Mouse (Mus musculus): Measurements from ENCODE around the gene Ldhc. TPM values are rescaled to one million over a fixed set of nuclear protein-coding genes. Genes with fewer than 3 reads are reported as not detected.
"Not testable (repeated sequence)": the region's sequence is repeated elsewhere in the genome, so short reads cannot be mapped to it uniquely, and the experiment has no call there.

Ldhc gene
- polyA plus RNA-seq (2014; fragmentation: Nextera tagmentation; extraction: Ambion mirVana), result not detected in 2 replicates

- H3K9ac ChIP-seq (ENCODE audit: low read length), result no peak within 1 kb of the TSS
- H3K4me2 ChIP-seq (ENCODE audit: low read length), result no peak within 1 kb of the TSS
- no peaks in the 10 kb centered on the region for H3K27me3 ChIP-seq (ENCODE audit: control insufficient read depth, insufficient read depth, low read length)
- H3K9me3 ChIP-seq (ENCODE audit: control insufficient read depth, low read length), result no peaks in the 10 kb centered on the region
- no peak within 1 kb of the TSS for H3K27ac ChIP-seq (replicated peaks in 1 of 2; ENCODE audit: control insufficient read depth in 1 of 2, insufficient read depth in 1 of 2, low read depth in 2 of 2, low read length in 2 of 2)
- H3K4me1 ChIP-seq (ENCODE audit: control insufficient read depth in 2 of 2, insufficient read depth in 2 of 2, low read length in 2 of 2), result no peaks in the 10 kb centered on the region
- WGBS, result 44% methylated on average over 10 of the region's 10 CpGs
- H3K36me3 ChIP-seq (ENCODE audit: control insufficient read depth, insufficient read depth, low read length), result peaks cover 5% of the 10 kb centered on the region
- H3K4me3 ChIP-seq (ENCODE audit: control insufficient read depth in 1 of 2, insufficient read depth in 1 of 2, low read depth in 1 of 2, low read length in 2 of 2), result no peak within 1 kb of the TSS
- no peak for ATAC-seq (ENCODE audit: insufficient number of reproducible peaks, insufficient read depth, low FRiP score, low read depth)
Observed at GRCm38 (mm10) chr7:46860996-46861395, at the start of gene Ldhc. Gene Ldhc, plus strand, starts transcription at chr7:46861203.

DNA sequence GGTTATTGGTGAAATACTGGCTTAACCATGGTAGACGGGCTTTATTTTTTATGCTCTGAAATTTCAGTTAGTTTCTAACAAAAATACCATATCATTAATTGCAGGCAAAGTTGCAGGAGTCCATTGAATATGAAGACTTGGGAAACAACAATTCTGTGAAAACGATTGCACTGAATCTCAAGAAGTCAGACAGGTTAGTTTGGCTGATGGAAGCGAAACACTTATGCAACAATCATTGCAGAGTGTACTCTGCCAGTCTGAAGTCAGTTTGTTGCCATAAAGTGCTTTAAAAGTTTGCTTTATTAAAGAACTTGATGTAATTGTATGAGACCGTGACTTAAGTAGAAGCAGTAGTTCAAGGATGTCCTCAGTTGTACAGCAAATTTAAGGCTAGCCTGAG, 47.0 kb upstream of the Ldhc start:
- Histone ChIP-seq H3K27me3 (ENCODE audit: control insufficient read depth, insufficient read depth, low read length) (no peaks in the 10 kb centered on the region), H3K9me3 (ENCODE audit: control insufficient read depth, low read length) (no peaks in the 10 kb centered on the region), H3K4me1 (ENCODE audit: control insufficient read depth in 2 of 2, insufficient read depth in 2 of 2, low read length in 2 of 2) (no peaks in the 10 kb centered on the region), H3K27ac (replicated peaks in 1 of 2; ENCODE audit: control insufficient read depth in 1 of 2, insufficient read depth in 1 of 2, low read depth in 2 of 2, low read length in 2 of 2) (no peak overlapping the region), H3K9ac (ENCODE audit: low read length) (no peak overlapping the region), H3K4me2 (ENCODE audit: low read length) (no peak overlapping the region), H3K4me3 (ENCODE audit: control insufficient read depth in 1 of 2, insufficient read depth in 1 of 2, low read depth in 1 of 2, low read length in 2 of 2) (no peak overlapping the region), H3K36me3 (ENCODE audit: control insufficient read depth, insufficient read depth, low read length) (peaks cover 97% of the 10 kb centered on the region)
- WGBS, result 89% methylated on average over 4 of the region's 4 CpGs
- ATAC-seq (ENCODE audit: insufficient number of reproducible peaks, insufficient read depth, low FRiP score, low read depth), result no peak

DNA sequence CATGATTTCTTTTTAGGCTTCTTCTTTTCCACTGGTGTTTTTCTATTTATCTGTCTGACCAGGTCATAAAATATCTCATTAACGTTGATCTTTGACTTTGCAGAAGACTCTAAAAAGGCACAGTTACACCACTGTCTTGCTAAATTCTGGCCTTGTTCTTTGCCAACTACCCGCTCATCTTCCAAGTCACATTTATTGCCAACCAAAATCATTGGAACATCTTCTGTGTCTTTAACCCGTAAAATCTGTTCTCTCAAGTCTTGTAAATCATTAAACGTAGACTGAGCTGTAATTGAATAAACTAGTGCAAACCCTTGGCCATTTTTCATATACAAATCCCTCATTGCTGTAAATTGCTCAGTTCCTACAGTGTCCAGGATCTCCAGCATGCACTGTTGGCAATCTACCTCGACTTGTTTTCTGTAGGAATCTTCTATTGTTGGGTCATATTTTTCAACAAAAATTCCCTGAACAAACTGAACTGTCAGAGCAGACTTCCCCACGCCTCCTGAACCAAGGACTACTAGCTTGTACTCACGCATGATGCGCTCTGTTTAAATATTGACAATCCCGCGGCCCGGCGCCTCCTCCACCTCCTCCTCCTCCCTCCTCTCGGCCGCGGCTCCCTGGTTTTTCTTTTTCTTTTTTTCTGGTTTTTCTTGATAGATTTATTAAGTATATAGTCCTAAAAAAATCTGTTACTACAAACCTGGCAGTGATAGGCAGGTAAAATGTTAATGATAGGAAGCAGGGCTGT, 39.9 kb upstream of the Ldhc start:
- H3K4me3 ChIP-seq (ENCODE audit: control insufficient read depth in 1 of 2, insufficient read depth in 1 of 2, low read depth in 1 of 2, low read length in 2 of 2); H3K27me3 ChIP-seq (ENCODE audit: control insufficient read depth, insufficient read depth, low read length); H3K4me1 ChIP-seq (ENCODE audit: control insufficient read depth in 2 of 2, insufficient read depth in 2 of 2, low read length in 2 of 2); H3K27ac ChIP-seq (replicated peaks in 1 of 2; ENCODE audit: control insufficient read depth in 1 of 2, insufficient read depth in 1 of 2, low read depth in 2 of 2, low read length in 2 of 2); H3K9ac ChIP-seq (ENCODE audit: low read length); H3K4me2 ChIP-seq (ENCODE audit: low read length); ATAC-seq (ENCODE audit: insufficient number of reproducible peaks, insufficient read depth, low FRiP score, low read depth); H3K9me3 ChIP-seq (ENCODE audit: control insufficient read depth, low read length): not testable (repeated sequence)
- peaks cover 75% of the 10 kb centered on the region for H3K36me3 ChIP-seq (ENCODE audit: control insufficient read depth, insufficient read depth, low read length)
- 94% methylated on average over 15 of the region's 15 CpGs for WGBS

DNA sequence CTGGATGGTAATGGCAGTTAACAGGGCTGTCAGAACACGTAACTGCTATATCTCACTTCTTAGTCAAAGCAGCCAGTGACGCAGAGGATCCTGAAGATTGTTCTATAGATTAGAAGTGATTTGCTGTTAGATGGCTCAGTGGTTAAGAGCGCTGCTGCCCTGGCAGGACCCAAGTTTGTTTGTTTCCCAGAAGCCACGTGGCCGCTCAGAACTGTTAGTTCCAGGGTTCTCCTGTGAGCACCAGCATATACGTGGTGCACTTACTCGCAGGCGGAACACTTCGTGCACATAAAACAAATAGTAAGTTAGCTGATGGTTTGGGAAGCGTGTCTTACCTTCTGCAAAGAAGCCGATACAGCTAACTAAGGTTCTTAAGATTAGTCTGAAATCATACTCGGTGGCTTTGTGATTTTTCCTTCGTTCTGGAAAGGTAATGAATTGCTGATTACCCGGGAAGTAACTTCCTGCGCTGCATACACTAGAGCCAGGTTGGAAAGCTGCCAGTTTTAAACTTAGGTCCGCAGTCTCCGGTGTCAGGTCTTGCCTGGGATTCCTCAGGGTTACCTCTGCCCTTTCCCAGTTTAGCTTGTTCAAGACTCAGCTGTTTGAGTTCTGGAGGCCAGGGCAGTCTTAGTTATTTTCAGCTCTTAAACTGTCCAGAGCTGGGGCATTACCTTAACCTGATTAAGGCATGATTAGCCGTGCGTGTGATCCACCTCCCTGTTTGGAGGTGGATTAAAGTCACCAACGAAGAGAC, 33.8 kb upstream of the Ldhc start:
- peaks cover 22% of the 10 kb centered on the region for H3K36me3 ChIP-seq (ENCODE audit: control insufficient read depth, insufficient read depth, low read length)
- H3K4me2 ChIP-seq (ENCODE audit: low read length), result peak overlapping the region; percentile 47
- H3K4me3 ChIP-seq (ENCODE audit: control insufficient read depth in 1 of 2, insufficient read depth in 1 of 2, low read depth in 1 of 2, low read length in 2 of 2), result no peak overlapping the region
- no peaks in the 10 kb centered on the region for H3K9me3 ChIP-seq (ENCODE audit: control insufficient read depth, low read length)
- 44% methylated on average over 20 of the region's 20 CpGs for WGBS
- ATAC-seq (ENCODE audit: insufficient number of reproducible peaks, insufficient read depth, low FRiP score, low read depth), result peak; percentile 11; the same call in 1 of the 2 replicates
- no peaks in the 10 kb centered on the region for H3K27me3 ChIP-seq (ENCODE audit: control insufficient read depth, insufficient read depth, low read length)
- H3K27ac ChIP-seq (replicated peaks in 1 of 2; ENCODE audit: control insufficient read depth in 1 of 2, insufficient read depth in 1 of 2, low read depth in 2 of 2, low read length in 2 of 2), result peak overlapping the region; percentile 20 to 47; a peak in 3 of 4 replicates
- peak overlapping the region; percentile 9; the same call in 1 of the 2 replicates for H3K9ac ChIP-seq (ENCODE audit: low read length)
- peaks cover 24 to 33% of the 10 kb centered on the region in 2 experiments for H3K4me1 ChIP-seq (ENCODE audit: control insufficient read depth in 2 of 2, insufficient read depth in 2 of 2, low read length in 2 of 2)

DNA sequence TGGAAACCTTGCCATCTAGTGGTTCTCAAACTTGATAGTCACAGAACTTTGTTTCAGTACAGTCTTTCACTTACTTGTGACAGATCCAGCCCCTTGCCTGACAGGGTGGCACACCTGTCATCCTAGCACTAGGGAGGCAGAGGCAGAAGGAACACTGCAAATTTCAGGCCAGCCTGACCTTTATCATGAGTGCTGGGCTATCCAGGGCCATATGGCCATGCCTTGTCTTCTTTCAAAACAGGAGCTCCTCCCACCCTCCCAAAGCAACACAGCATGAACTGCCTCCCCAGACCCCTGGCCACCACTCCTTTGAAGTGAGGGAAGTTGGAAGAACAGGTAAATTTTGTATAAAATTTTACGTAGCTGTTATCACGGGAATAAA, 33.2 kb upstream of the Ldhc start:
- peak overlapping the region; percentile 20 to 47; a peak in 2 of 4 replicates for H3K27ac ChIP-seq (replicated peaks in 1 of 2; ENCODE audit: control insufficient read depth in 1 of 2, insufficient read depth in 1 of 2, low read depth in 2 of 2, low read length in 2 of 2)
- H3K9ac ChIP-seq (ENCODE audit: low read length), result peak overlapping the region; percentile 9; the same call in 1 of the 2 replicates
- peak overlapping the region; percentile 47 for H3K4me2 ChIP-seq (ENCODE audit: low read length)
- ATAC-seq (ENCODE audit: insufficient number of reproducible peaks, insufficient read depth, low FRiP score, low read depth), result no peak
- H3K27me3 ChIP-seq (ENCODE audit: control insufficient read depth, insufficient read depth, low read length), result no peaks in the 10 kb centered on the region
- H3K9me3 ChIP-seq (ENCODE audit: control insufficient read depth, low read length), result no peaks in the 10 kb centered on the region
- H3K4me1 ChIP-seq (ENCODE audit: control insufficient read depth in 2 of 2, insufficient read depth in 2 of 2, low read length in 2 of 2), result peaks cover 24 to 33% of the 10 kb centered on the region in 2 experiments
- 82% methylated on average over 2 of the region's 2 CpGs for WGBS
- no peak overlapping the region for H3K4me3 ChIP-seq (ENCODE audit: control insufficient read depth in 1 of 2, insufficient read depth in 1 of 2, low read depth in 1 of 2, low read length in 2 of 2)
- peaks cover 16% of the 10 kb centered on the region for H3K36me3 ChIP-seq (ENCODE audit: control insufficient read depth, insufficient read depth, low read length)

- H3K4me2 ChIP-seq (ENCODE audit: low read length), result no peak overlapping the region
- no peaks in the 10 kb centered on the region for H3K27me3 ChIP-seq (ENCODE audit: control insufficient read depth, insufficient read depth, low read length)
- 83% methylated on average over 12 of the region's 12 CpGs for WGBS
- ATAC-seq (ENCODE audit: insufficient number of reproducible peaks, insufficient read depth, low FRiP score, low read depth), result no peak
- no peaks in the 10 kb centered on the region for H3K36me3 ChIP-seq (ENCODE audit: control insufficient read depth, insufficient read depth, low read length)
- no peaks in the 10 kb centered on the region for H3K9me3 ChIP-seq (ENCODE audit: control insufficient read depth, low read length)
- no peak overlapping the region for H3K4me3 ChIP-seq (ENCODE audit: control insufficient read depth in 1 of 2, insufficient read depth in 1 of 2, low read depth in 1 of 2, low read length in 2 of 2)
- H3K4me1 ChIP-seq (ENCODE audit: control insufficient read depth in 2 of 2, insufficient read depth in 2 of 2, low read length in 2 of 2), result peaks cover 24 to 36% of the 10 kb centered on the region in 2 experiments
- peak overlapping the region in 1 of 2 experiments; percentile 71; a peak in 1 of 4 replicates for H3K27ac ChIP-seq (replicated peaks in 1 of 2; ENCODE audit: control insufficient read depth in 1 of 2, insufficient read depth in 1 of 2, low read depth in 2 of 2, low read length in 2 of 2)
- H3K9ac ChIP-seq (ENCODE audit: low read length), result no peak overlapping the region
Observed at GRCm38 (mm10) chr7:46829911-46830310, 31.1 kb upstream of the Ldhc start.

GRCm38 (mm10) chr7:46830799-46831590, 30.0 kb upstream of the Ldhc start:
- H3K4me1 ChIP-seq (ENCODE audit: control insufficient read depth in 2 of 2, insufficient read depth in 2 of 2, low read length in 2 of 2), result peaks cover 24 to 36% of the 10 kb centered on the region in 2 experiments
- 28% methylated on average over 13 of the region's 13 CpGs for WGBS
- H3K4me3 ChIP-seq (ENCODE audit: control insufficient read depth in 1 of 2, insufficient read depth in 1 of 2, low read depth in 1 of 2, low read length in 2 of 2), result no peak overlapping the region
- peak overlapping the region; percentile 71 to 82 for H3K27ac ChIP-seq (replicated peaks in 1 of 2; ENCODE audit: control insufficient read depth in 1 of 2, insufficient read depth in 1 of 2, low read depth in 2 of 2, low read length in 2 of 2)
- H3K36me3 ChIP-seq (ENCODE audit: control insufficient read depth, insufficient read depth, low read length), result no peaks in the 10 kb centered on the region
- peak overlapping the region; percentile 25; the same call in 1 of the 2 replicates for H3K4me2 ChIP-seq (ENCODE audit: low read length)
- no peak overlapping the region for H3K9ac ChIP-seq (ENCODE audit: low read length)
- no peaks in the 10 kb centered on the region for H3K9me3 ChIP-seq (ENCODE audit: control insufficient read depth, low read length)
- ATAC-seq (ENCODE audit: insufficient number of reproducible peaks, insufficient read depth, low FRiP score, low read depth), result no peak
- H3K27me3 ChIP-seq (ENCODE audit: control insufficient read depth, insufficient read depth, low read length), result no peaks in the 10 kb centered on the region
